Mouse (Mus musculus) bone marrow, adult 2 months (tissue): ENCODE results near the gene Sox11. TPM values are rescaled to one million over a fixed set of nuclear protein-coding genes. Genes with fewer than 3 reads are reported as not detected.

ENCODE experiments used
- H3K27ac ChIP-seq: fragments of 200-500 bp; 2 replicates; pipeline ENCODE4 v1.5.1; 2012; ENCODE audit warnings: low read depth, mild to moderate bottlenecking, control low read depth, inconsistent platforms, low read length; ENCODE audit not compliant: control insufficient read depth, poor library complexity, insufficient read depth
- H3K4me1 ChIP-seq: fragments of 200-500 bp; 2 replicates; pipeline ENCODE4 v1.6.1; 2011; ENCODE audit warnings: low read length; ENCODE audit not compliant: control insufficient read depth, insufficient read depth
- H3K4me3 ChIP-seq: fragments of 200-500 bp; replicated peaks from 2 replicates; pipeline ENCODE3; 2011; ENCODE audit warnings: mild to moderate bottlenecking, low read depth, low read length, control low read depth; ENCODE audit not compliant: control insufficient read depth
- CTCF ChIP-seq: fragments of 200-500 bp; IDR thresholded peaks from 2 replicates; pipeline ENCODE4 v1.5.1; 2011; ENCODE audit warnings: low read length, control low read depth; ENCODE audit not compliant: control insufficient read depth, insufficient read depth
- POLR2A ChIP-seq: fragments of 200-500 bp; IDR thresholded peaks from 2 replicates; pipeline ENCODE4 v1.6.1; 2011; ENCODE audit warnings: low read depth, mild to moderate bottlenecking, control low read depth, low read length, borderline replicate concordance; ENCODE audit not compliant: control insufficient read depth
- WGBS: fragments of 180-500 bp; shearing (Covaris S2); methylation state at CpG from one replicate; pipeline ENCODE4 v1.1.7; 2018; 5-methylcytosine and 5-hydroxymethylcytosine counted together
- polyA plus RNA-seq: library from polyadenylated mRNA; stranded (reverse); fragments of >200 nt; gene quantifications from 2 replicates; pipeline ENCODE4 v1.2.4, GENCODE M21; 2011; ENCODE audit warnings: low replicate concordance; ENCODE audit not compliant: missing spikeins, insufficient read depth, insufficient read length

The Sox11 gene
- polyA plus RNA-seq, 1 experiment, result 1.0 TPM

DNA sequence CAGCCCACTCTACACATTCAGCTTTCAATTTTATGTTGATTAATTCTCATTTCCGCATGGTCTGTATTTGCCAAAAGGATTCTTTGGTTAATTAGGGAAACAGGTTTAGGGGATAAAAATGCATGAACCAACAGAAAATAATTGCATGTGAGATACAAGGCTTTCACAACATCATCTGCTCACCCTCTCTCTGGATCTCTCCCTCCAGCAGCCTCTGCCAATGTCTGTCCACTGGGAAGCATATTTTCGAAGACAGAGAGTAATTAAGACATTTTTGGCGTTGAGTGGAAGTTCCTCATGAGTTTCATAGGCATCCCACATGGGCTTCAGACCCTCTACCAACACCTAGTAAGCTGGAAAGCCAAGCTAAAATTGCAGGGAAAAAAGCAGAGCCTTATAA lies 43.7 kb downstream of the Sox11 start:
- no peak for TF ChIP-seq POLR2A
- no peak for TF ChIP-seq CTCF
- WGBS, result 51% methylated on average over 3 of the region's 3 CpGs
- no peak overlapping the region for H3K27ac ChIP-seq
- H3K4me1 ChIP-seq, result no peaks in the 10 kb centered on the region
- H3K4me3 ChIP-seq, result no peak overlapping the region

DNA sequence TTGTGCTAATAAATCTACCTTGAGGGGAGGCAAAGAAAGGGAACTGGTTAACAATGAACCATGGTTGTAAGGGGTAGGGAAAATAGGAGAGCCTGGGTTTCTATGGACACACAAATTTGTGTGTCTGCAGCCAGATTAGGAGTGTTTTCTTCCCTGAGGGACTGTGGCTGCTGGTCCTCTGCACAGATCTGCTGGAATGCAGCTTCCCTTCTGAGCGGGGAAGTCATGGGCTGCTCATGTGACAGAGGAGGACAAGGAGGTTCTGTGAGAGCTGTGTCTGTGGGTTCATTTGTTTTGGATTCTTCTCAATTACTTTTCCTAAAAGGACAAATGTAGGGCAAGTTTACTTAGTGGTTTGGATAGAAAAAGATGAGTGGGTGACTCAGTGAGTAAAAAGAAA lies 48.2 kb downstream of the Sox11 start:
- H3K27ac ChIP-seq, result no peak overlapping the region
- WGBS, result 59% methylated on average over 1 of the region's 1 CpGs
- no peak overlapping the region for H3K4me3 ChIP-seq

DNA sequence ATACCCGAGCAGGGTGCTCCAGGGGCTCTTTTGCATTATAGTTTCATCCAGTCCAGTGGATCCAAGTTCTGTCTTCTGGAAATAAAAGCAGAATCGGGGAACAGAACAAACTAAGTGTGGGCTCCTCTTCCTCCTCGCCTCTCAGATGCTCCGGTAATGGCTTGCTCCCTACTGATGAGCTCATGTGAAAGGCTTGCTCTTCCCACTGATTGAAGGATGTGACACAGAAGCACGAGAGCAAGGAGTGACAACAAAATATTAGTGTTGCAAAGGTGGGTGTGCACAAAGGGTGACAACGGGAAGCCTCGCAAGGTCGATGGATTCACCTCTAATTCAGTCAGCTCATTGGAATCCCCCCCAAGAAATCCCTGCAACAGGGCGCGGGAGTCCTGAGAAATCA lies 48.6 kb downstream of the Sox11 start:
- WGBS, result 62% methylated on average over 10 of the region's 10 CpGs
- Histone ChIP-seq H3K4me1 (no peaks in the 10 kb centered on the region), H3K27ac (no peak overlapping the region), H3K4me3 (no peak overlapping the region)
- no peak for TF ChIP-seq CTCF
- TF ChIP-seq POLR2A, result no peak

More for the DNA sequence above, 48.2 kb downstream of the Sox11 start:
- no peak for TF ChIP-seq POLR2A
- TF ChIP-seq CTCF, result no peak
- no peaks in the 10 kb centered on the region for H3K4me1 ChIP-seq

DNA sequence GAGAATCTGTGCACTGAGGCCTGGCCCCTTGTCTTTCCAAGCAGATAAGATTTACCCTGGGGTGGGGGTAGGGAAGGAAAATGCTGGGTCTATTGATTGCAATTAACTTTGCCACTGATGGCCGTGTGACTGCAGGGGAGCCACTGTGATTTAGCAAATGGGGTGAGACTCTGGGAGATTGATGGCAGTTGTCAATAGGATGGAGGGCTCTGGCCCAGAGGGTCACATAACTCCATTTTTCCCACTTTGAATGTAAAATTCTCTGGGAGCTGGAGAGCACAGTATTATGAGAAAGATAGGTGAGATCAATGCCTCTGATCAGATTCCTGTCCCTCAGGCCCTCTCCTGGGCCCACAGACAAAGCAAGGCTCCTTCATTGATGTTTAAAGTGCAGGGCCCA lies 49.2 kb downstream of the Sox11 start:
- Histone ChIP-seq H3K4me1 (no peaks in the 10 kb centered on the region), H3K4me3 (no peak overlapping the region), H3K27ac (no peak overlapping the region)
- TF ChIP-seq POLR2A (no peak), CTCF (no peak)
- 71% methylated on average over 1 of the region's 1 CpGs for WGBS
